Mouse (Mus musculus): ENCODE measurements around the gene Zc3h15. TPM values are rescaled to one million over a fixed set of nuclear protein-coding genes. Genes with fewer than 3 reads are reported as not detected.

Gene Zc3h15
- polyA plus RNA-seq, 1 experiment from 2014 or later, result 134 TPM

- WGBS, result 90% methylated on average over 8 of the region's 8 CpGs
- no peak for DNase-seq (ENCODE audit: low spot score)
These were observed 37.1 kb downstream of the Zc3h15 start for GRCm38 (mm10) chr2:83681332-83681731.

GRCm38 (mm10) chr2:83681785-83682184 is 37.5 kb downstream of the Zc3h15 start:
- H3K36me3 ChIP-seq, result no peaks in the 10 kb centered on the region
- no peak for DNase-seq (ENCODE audit: low spot score)
- H3K27me3 ChIP-seq (ENCODE audit: low read depth, poor library complexity, severe bottlenecking), result no peaks in the 10 kb centered on the region
- H3K4me1 ChIP-seq, result peaks cover 2% of the 10 kb centered on the region
- H3K27ac ChIP-seq, result no peak overlapping the region
- 63% methylated on average over 6 of the region's 6 CpGs for WGBS
- no peaks in the 10 kb centered on the region for H3K9me3 ChIP-seq (replicated peaks)
- H3K4me3 ChIP-seq, result no peak overlapping the region

More at GRCm38 (mm10) chr2:83681332-83681731, 37.1 kb downstream of the Zc3h15 start:
- H3K27ac ChIP-seq, result no peak overlapping the region
- H3K4me3 ChIP-seq, result no peak overlapping the region
- H3K4me1 ChIP-seq, result peaks cover 2% of the 10 kb centered on the region
- H3K9me3 ChIP-seq (replicated peaks), result no peaks in the 10 kb centered on the region
- H3K27me3 ChIP-seq (ENCODE audit: low read depth, poor library complexity, severe bottlenecking), result no peaks in the 10 kb centered on the region
- no peaks in the 10 kb centered on the region for H3K36me3 ChIP-seq

GRCm38 (mm10) chr2:83682282-83682681 is 38.0 kb downstream of the Zc3h15 start:
- no peaks in the 10 kb centered on the region for H3K9me3 ChIP-seq (replicated peaks)
- H3K27ac ChIP-seq, result no peak overlapping the region
- no peak overlapping the region for H3K4me3 ChIP-seq
- peaks cover 2% of the 10 kb centered on the region for H3K4me1 ChIP-seq
- H3K36me3 ChIP-seq, result no peaks in the 10 kb centered on the region
- WGBS, result 81% methylated on average over 8 of the region's 8 CpGs
- DNase-seq (ENCODE audit: low spot score), result no peak
- no peaks in the 10 kb centered on the region for H3K27me3 ChIP-seq (ENCODE audit: low read depth, poor library complexity, severe bottlenecking)

- no peaks in the 10 kb centered on the region for H3K36me3 ChIP-seq
- no peaks in the 10 kb centered on the region for H3K9me3 ChIP-seq (replicated peaks)
- no peak for DNase-seq (ENCODE audit: low spot score)
- peaks cover 2% of the 10 kb centered on the region for H3K4me1 ChIP-seq
- H3K4me3 ChIP-seq, result no peak overlapping the region
- H3K27ac ChIP-seq, result no peak overlapping the region
- no peaks in the 10 kb centered on the region for H3K27me3 ChIP-seq (ENCODE audit: low read depth, poor library complexity, severe bottlenecking)
- 84% methylated on average over 9 of the region's 9 CpGs for WGBS
These were observed 39.7 kb downstream of the Zc3h15 start for GRCm38 (mm10) chr2:83683731-83684519.

GRCm38 (mm10) chr2:83684691-83685090 is 40.5 kb downstream of the Zc3h15 start:
- WGBS, result 88% methylated on average over 8 of the region's 8 CpGs
- no peak for DNase-seq (ENCODE audit: low spot score)
- no peaks in the 10 kb centered on the region for H3K27me3 ChIP-seq (ENCODE audit: low read depth, poor library complexity, severe bottlenecking)
- H3K4me3 ChIP-seq, result no peak overlapping the region
- H3K9me3 ChIP-seq (replicated peaks), result no peaks in the 10 kb centered on the region
- H3K36me3 ChIP-seq, result no peaks in the 10 kb centered on the region
- peaks cover 2% of the 10 kb centered on the region for H3K4me1 ChIP-seq
- no peak overlapping the region for H3K27ac ChIP-seq

- H3K36me3 ChIP-seq, result no peaks in the 10 kb centered on the region
- H3K9me3 ChIP-seq (replicated peaks), result no peaks in the 10 kb centered on the region
- H3K27ac ChIP-seq, result no peak overlapping the region
- WGBS, result 92% methylated on average over 2 of the region's 2 CpGs
- peaks cover 10% of the 10 kb centered on the region; the same call in 1 of the 2 replicates for H3K4me1 ChIP-seq
- DNase-seq (ENCODE audit: low spot score), result no peak
- no peaks in the 10 kb centered on the region for H3K27me3 ChIP-seq (ENCODE audit: low read depth, poor library complexity, severe bottlenecking)
- H3K4me3 ChIP-seq, result no peak overlapping the region
These were observed 46.1 kb downstream of the Zc3h15 start for GRCm38 (mm10) chr2:83690372-83690771.

- 39% methylated on average over 10 of the region's 10 CpGs for WGBS
- no peaks in the 10 kb centered on the region for H3K36me3 ChIP-seq
- no peak for DNase-seq (ENCODE audit: low spot score)
- no peak overlapping the region for H3K4me3 ChIP-seq
- no peaks in the 10 kb centered on the region for H3K9me3 ChIP-seq (replicated peaks)
- H3K27me3 ChIP-seq (ENCODE audit: low read depth, poor library complexity, severe bottlenecking), result no peaks in the 10 kb centered on the region
- H3K27ac ChIP-seq, result no peak overlapping the region
- H3K4me1 ChIP-seq, result peaks cover 10% of the 10 kb centered on the region; the same call in 1 of the 2 replicates
These were observed 48.7 kb downstream of the Zc3h15 start for GRCm38 (mm10) chr2:83692651-83693545.

- no peak for DNase-seq (ENCODE audit: low spot score)
- Histone ChIP-seq H3K27ac (no peak overlapping the region), H3K4me3 (no peak overlapping the region), H3K27me3 (ENCODE audit: low read depth, poor library complexity, severe bottlenecking) (no peaks in the 10 kb centered on the region), H3K4me1 (peaks cover 10% of the 10 kb centered on the region; the same call in 1 of the 2 replicates), H3K36me3 (no peaks in the 10 kb centered on the region), H3K9me3 (replicated peaks) (no peaks in the 10 kb centered on the region)
- WGBS, result 76% methylated on average over 7 of the region's 7 CpGs
These were observed 49.8 kb downstream of the Zc3h15 start for GRCm38 (mm10) chr2:83694061-83694460.

- no peak overlapping the region for H3K27ac ChIP-seq
- H3K9me3 ChIP-seq (replicated peaks), result no peaks in the 10 kb centered on the region
- H3K4me1 ChIP-seq, result peaks cover 10% of the 10 kb centered on the region
- DNase-seq (ENCODE audit: low spot score), result no peak
- WGBS, result 82% methylated on average over 11 of the region's 11 CpGs
- no peaks in the 10 kb centered on the region for H3K36me3 ChIP-seq
- no peaks in the 10 kb centered on the region for H3K27me3 ChIP-seq (ENCODE audit: low read depth, poor library complexity, severe bottlenecking)
- no peak overlapping the region for H3K4me3 ChIP-seq
These were observed 51.4 kb downstream of the Zc3h15 start for GRCm38 (mm10) chr2:83695345-83696247.

- Histone ChIP-seq H3K27me3 (ENCODE audit: low read depth, poor library complexity, severe bottlenecking) (no peaks in the 10 kb centered on the region), H3K4me3 (no peak overlapping the region), H3K4me1 (peaks cover 16% of the 10 kb centered on the region), H3K36me3 (no peaks in the 10 kb centered on the region), H3K9me3 (replicated peaks) (no peaks in the 10 kb centered on the region), H3K27ac (no peak overlapping the region)
- DNase-seq (ENCODE audit: low spot score), result no peak
- 52% methylated on average over 1 of the region's 1 CpGs for WGBS
These were observed 54.2 kb downstream of the Zc3h15 start for GRCm38 (mm10) chr2:83698484-83698883.

- DNase-seq (ENCODE audit: low spot score), result no peak
- Histone ChIP-seq H3K27ac (no peak overlapping the region), H3K4me3 (no peak overlapping the region), H3K4me1 (peaks cover 21% of the 10 kb centered on the region), H3K36me3 (no peaks in the 10 kb centered on the region), H3K9me3 (replicated peaks) (no peaks in the 10 kb centered on the region), H3K27me3 (ENCODE audit: low read depth, poor library complexity, severe bottlenecking) (no peaks in the 10 kb centered on the region)
- WGBS, result 50% methylated on average over 1 of the region's 1 CpGs
These were observed 55.1 kb downstream of the Zc3h15 start for GRCm38 (mm10) chr2:83699324-83699723.

GRCm38 (mm10) chr2:83700667-83701066 is 56.4 kb downstream of the Zc3h15 start:
- DNase-seq (ENCODE audit: low spot score), result no peak
- no peaks in the 10 kb centered on the region for H3K36me3 ChIP-seq
- WGBS, result 90% methylated on average over 4 of the region's 4 CpGs
- no peak overlapping the region for H3K4me3 ChIP-seq
- H3K27ac ChIP-seq, result 0 out of 2 replicates have a peak overlapping the region, but pooled peaks have one; percentile 4
- peaks cover 23% of the 10 kb centered on the region for H3K4me1 ChIP-seq
- no peaks in the 10 kb centered on the region for H3K9me3 ChIP-seq (replicated peaks)
- H3K27me3 ChIP-seq (ENCODE audit: low read depth, poor library complexity, severe bottlenecking), result no peaks in the 10 kb centered on the region

All from limb, embryonic 10.5 days (tissue).